Mouse (Mus musculus) neural tube, embryonic 14.5 days (tissue): Measurements from ENCODE around the gene Gm28308. TPM values are rescaled to one million over a fixed set of nuclear protein-coding genes. Genes with fewer than 3 reads are reported as not detected.

ENCODE experiments used
- ATAC-seq: fragments of 200-750 bp; cut with Nextera tagmentation; 2 replicates; pipeline ENCODE4 v1.8.0; 2017; ENCODE audit warnings: low read depth, mild to moderate bottlenecking, moderate TSS enrichment, moderate library complexity
- H3K27ac ChIP-seq: fragments of 300-500 bp; sonication (generic); 2 replicates; pipeline ENCODE4 v1.5.1; 2014; ENCODE audit warnings: low read depth, mild to moderate bottlenecking, control low read depth, low read length, moderate library complexity, mixed read lengths
- H3K27me3 ChIP-seq: fragments of 300-500 bp; sonication (generic); 2 replicates; pipeline ENCODE4 v1.6.1; 2014; ENCODE audit warnings: low read length; ENCODE audit not compliant: control insufficient read depth, insufficient read depth
- H3K36me3 ChIP-seq: fragments of 300-500 bp; sonication (generic); 2 replicates; pipeline ENCODE4 v1.6.1; 2014; ENCODE audit warnings: low read length, mixed read lengths; ENCODE audit not compliant: control insufficient read depth, insufficient read depth
- H3K4me1 ChIP-seq: fragments of 300-500 bp; sonication (generic); 2 replicates; pipeline ENCODE4 v1.6.1; 2014; ENCODE audit warnings: low read length; ENCODE audit not compliant: control insufficient read depth, insufficient read depth
- H3K4me2 ChIP-seq: fragments of 300-500 bp; sonication (generic); 2 replicates; pipeline ENCODE4 v1.6.1; 2014; ENCODE audit warnings: mild to moderate bottlenecking, low read depth, low read length, control low read depth
- H3K4me3 ChIP-seq: fragments of 300-500 bp; sonication (generic); 2 replicates; pipeline ENCODE4 v1.5.1; 2014; ENCODE audit warnings: low read depth, low read length, control low read depth, mixed read lengths
- H3K9ac ChIP-seq: fragments of 300-500 bp; sonication (generic); replicated peaks from 2 replicates; pipeline ENCODE4 v1.6.1; 2014; ENCODE audit warnings: low read depth, mild to moderate bottlenecking, control low read depth, low read length, mixed read lengths
- H3K9me3 ChIP-seq: fragments of 300-500 bp; sonication (generic); 2 replicates; pipeline ENCODE4 v1.6.1; 2016; ENCODE audit warnings: low read length; ENCODE audit not compliant: control insufficient read depth
- WGBS: fragments of 180-500 bp; shearing (Covaris S2); extraction: QIAGEN DNeasy Blood & Tissue Kit; methylation state at CpG from one replicate; pipeline ENCODE4 v1.1.7; 2014; 5-methylcytosine and 5-hydroxymethylcytosine counted together
- polyA plus RNA-seq: library from polyadenylated mRNA; unstranded; fragments of >200 nt; fragmentation: Nextera tagmentation; extraction: Ambion mirVana; gene quantifications from 2 replicates; pipeline ENCODE4 v1.2.1, GENCODE M21; 2014

Gene Gm28308
- polyA plus RNA-seq, 1 experiment from 2014 or later: 4.2 TPM

- ATAC-seq: peak; percentile 12; the same call in 1 of the 2 replicates
- H3K27me3 ChIP-seq: peaks cover 35% of the 10 kb centered on the region
- no peaks in the 10 kb centered on the region for H3K9me3 ChIP-seq
- H3K27ac ChIP-seq: peak overlapping the region; percentile 64; the same call in 1 of the 2 replicates
- no peaks in the 10 kb centered on the region for H3K36me3 ChIP-seq
- H3K4me1 ChIP-seq: no peaks in the 10 kb centered on the region
- H3K4me3 ChIP-seq: peak overlapping the region; percentile 22; the same call in 1 of the 2 replicates
- H3K4me2 ChIP-seq: peak overlapping the region; percentile 36; the same call in 1 of the 2 replicates
- no peak overlapping the region for H3K9ac ChIP-seq
- 2% methylated on average over 23 of the region's 23 CpGs for WGBS
Measured at GRCm38 (mm10) chr6:52247766-52248637, 34.9 kb upstream of the Gm28308 start.

GRCm38 (mm10) chr6:52246916-52247315, 33.8 kb upstream of the Gm28308 start:
- Histone ChIP-seq H3K36me3 (no peaks in the 10 kb centered on the region), H3K4me2 (peak overlapping the region; percentile 40), H3K4me1 (no peaks in the 10 kb centered on the region), H3K9me3 (no peaks in the 10 kb centered on the region), H3K4me3 (peak overlapping the region; percentile 30), H3K9ac (peak overlapping the region; percentile 48), H3K27me3 (peaks cover 39% of the 10 kb centered on the region), H3K27ac (no peak overlapping the region)
- WGBS: 3% methylated on average over 3 of the region's 3 CpGs
- no peak for ATAC-seq

- Histone ChIP-seq H3K4me1 (no peaks in the 10 kb centered on the region), H3K9ac (peak overlapping the region; percentile 48), H3K4me3 (peak overlapping the region; percentile 30), H3K27ac (peak overlapping the region; percentile 60; the same call in 1 of the 2 replicates), H3K9me3 (no peaks in the 10 kb centered on the region), H3K27me3 (peaks cover 38% of the 10 kb centered on the region), H3K4me2 (peak overlapping the region; percentile 40), H3K36me3 (no peaks in the 10 kb centered on the region)
- WGBS: 2% methylated on average over 26 of the region's 26 CpGs
- ATAC-seq: no peak
Measured at GRCm38 (mm10) chr6:52246403-52246803, 33.3 kb upstream of the Gm28308 start.

- Histone ChIP-seq H3K36me3 (no peaks in the 10 kb centered on the region), H3K4me3 (peak within 1 kb of the TSS; percentile 30), H3K4me2 (peak within 1 kb of the TSS; percentile 40), H3K9me3 (no peaks in the 10 kb centered on the region), H3K4me1 (no peaks in the 10 kb centered on the region; the same call in 1 of the 2 replicates), H3K27me3 (peaks cover 35% of the 10 kb centered on the region), H3K27ac (peak within 1 kb of the TSS; percentile 70), H3K9ac (peak within 1 kb of the TSS; percentile 50)
- peak; percentile 7; the same call in 1 of the 2 replicates for ATAC-seq
- under 1% methylated on average over 20 of the region's 20 CpGs for WGBS
Measured at GRCm38 (mm10) chr6:52245757-52246142, 32.6 kb upstream of the Gm28308 start, which contains the start of gene Hoxa11. Hoxa11 (minus strand) TSS chr6:52245810.

- H3K27ac ChIP-seq: peak overlapping the region; percentile 70
- under 1% methylated on average over 71 of the region's 71 CpGs for WGBS
- no peaks in the 10 kb centered on the region; the same call in 1 of the 2 replicates for H3K4me1 ChIP-seq
- H3K9me3 ChIP-seq: no peaks in the 10 kb centered on the region
- H3K9ac ChIP-seq: peak overlapping the region; percentile 50
- H3K36me3 ChIP-seq: no peaks in the 10 kb centered on the region
- no peak for ATAC-seq
- H3K27me3 ChIP-seq: peaks cover 32% of the 10 kb centered on the region
- peak overlapping the region; percentile 40 for H3K4me2 ChIP-seq
- H3K4me3 ChIP-seq: peak overlapping the region; percentile 30
Measured at GRCm38 (mm10) chr6:52245040-52245756, 32.1 kb upstream of the Gm28308 start.

GRCm38 (mm10) chr6:52244471-52245039, 31.4 kb upstream of the Gm28308 start:
- peak overlapping the region; percentile 30 for H3K4me3 ChIP-seq
- H3K4me2 ChIP-seq: peak overlapping the region; percentile 40
- H3K9ac ChIP-seq: peak overlapping the region; percentile 50

GRCm38 (mm10) chr6:52243681-52244121, 30.6 kb upstream of the Gm28308 start:
- Histone ChIP-seq H3K27ac (no peak overlapping the region), H3K27me3 (peaks cover 29% of the 10 kb centered on the region), H3K9me3 (no peaks in the 10 kb centered on the region), H3K4me3 (peak overlapping the region; percentile 30), H3K36me3 (no peaks in the 10 kb centered on the region), H3K4me1 (no peaks in the 10 kb centered on the region; the same call in 1 of the 2 replicates), H3K4me2 (peak overlapping the region; percentile 40), H3K9ac (peak overlapping the region; percentile 37; the same call in 1 of the 2 replicates)
- WGBS: 4% methylated on average over 12 of the region's 12 CpGs
- ATAC-seq: no peak

More at GRCm38 (mm10) chr6:52244471-52245039, 31.4 kb upstream of the Gm28308 start:
- 1% methylated on average over 23 of the region's 23 CpGs for WGBS
- Histone ChIP-seq H3K4me1 (no peaks in the 10 kb centered on the region; the same call in 1 of the 2 replicates), H3K27ac (peak overlapping the region; percentile 70; the same call in 1 of the 2 replicates), H3K27me3 (peaks cover 29% of the 10 kb centered on the region), H3K9me3 (no peaks in the 10 kb centered on the region), H3K36me3 (no peaks in the 10 kb centered on the region)
- no peak for ATAC-seq

GRCm38 (mm10) chr6:52242801-52243332, 29.7 kb upstream of the Gm28308 start:
- no peak for ATAC-seq
- no peak overlapping the region for H3K9ac ChIP-seq
- H3K36me3 ChIP-seq: no peaks in the 10 kb centered on the region
- 7% methylated on average over 4 of the region's 4 CpGs for WGBS
- H3K4me1 ChIP-seq: no peaks in the 10 kb centered on the region; the same call in 1 of the 2 replicates
- peak overlapping the region; percentile 40; the same call in 1 of the 2 replicates for H3K4me2 ChIP-seq
- H3K9me3 ChIP-seq: no peaks in the 10 kb centered on the region
- H3K27me3 ChIP-seq: peaks cover 29% of the 10 kb centered on the region
- H3K4me3 ChIP-seq: peak overlapping the region; percentile 30; the same call in 1 of the 2 replicates
- H3K27ac ChIP-seq: no peak overlapping the region
